Mouse (Mus musculus): Measurements from ENCODE around the gene Preb.

The Preb gene

GRCm38 (mm10) chr5:30921256-30922033 is 38.7 kb downstream of the Preb start, which contains the start of gene Khk:
Khk (plus strand) TSS chr5:30921431.
- DNase-seq (ENCODE audit: low spot score), result peak; percentile 98

- no peak for DNase-seq (ENCODE audit: low spot score)
Observed at GRCm38 (mm10) chr5:30920621-30921020, 39.5 kb downstream of the Preb start.

GRCm38 (mm10) chr5:30919831-30920614 is 40.1 kb downstream of the Preb start:
- DNase-seq (ENCODE audit: low spot score), result no peak

- no peak for DNase-seq (ENCODE audit: low spot score)
Observed at GRCm38 (mm10) chr5:30918691-30919090, 41.5 kb downstream of the Preb start.

GRCm38 (mm10) chr5:30917891-30918670 is 42.1 kb downstream of the Preb start:
- no peak for DNase-seq (ENCODE audit: low spot score)

GRCm38 (mm10) chr5:30917348-30917747 is 42.8 kb downstream of the Preb start:
- no peak for DNase-seq (ENCODE audit: low spot score)

GRCm38 (mm10) chr5:30916841-30917240 is 43.3 kb downstream of the Preb start:
- DNase-seq (ENCODE audit: low spot score), result no peak

GRCm38 (mm10) chr5:30915974-30916433 is 44.2 kb downstream of the Preb start:
- peak; percentile 84 for DNase-seq (ENCODE audit: low spot score)

- DNase-seq (ENCODE audit: low spot score), result no peak
Observed at GRCm38 (mm10) chr5:30915456-30915855, 44.7 kb downstream of the Preb start.

- no peak for DNase-seq (ENCODE audit: low spot score)
Observed at GRCm38 (mm10) chr5:30914849-30915248, 45.3 kb downstream of the Preb start.

- no peak for DNase-seq (ENCODE audit: low spot score)
Observed at GRCm38 (mm10) chr5:30914101-30914635, 46.0 kb downstream of the Preb start.

GRCm38 (mm10) chr5:30913060-30913841 is 46.9 kb downstream of the Preb start, which contains the start of gene Emilin1:
Emilin1 (plus strand) TSS chr5:30913402.
- peak; percentile 70 for DNase-seq (ENCODE audit: low spot score)

- DNase-seq (ENCODE audit: low spot score), result no peak
Observed at GRCm38 (mm10) chr5:30912156-30912555, 48.0 kb downstream of the Preb start.

- DNase-seq (ENCODE audit: low spot score), result no peak
Observed at GRCm38 (mm10) chr5:30910481-30910880, 49.7 kb downstream of the Preb start.

GRCm38 (mm10) chr5:30909863-30910262 is 50.3 kb downstream of the Preb start:
- no peak for DNase-seq (ENCODE audit: low spot score)

GRCm38 (mm10) chr5:30909300-30909659 is 50.9 kb downstream of the Preb start:
- no peak for DNase-seq (ENCODE audit: low spot score)

GRCm38 (mm10) chr5:30908426-30909299 is 51.5 kb downstream of the Preb start:
- no peak for DNase-seq (ENCODE audit: low spot score)

GRCm38 (mm10) chr5:30907413-30908059 is 52.6 kb downstream of the Preb start, which contains the start of gene Ost4:
Ost4 (minus strand) TSS chr5:30907788.
- DNase-seq (ENCODE audit: low spot score), result peak; percentile 98

- no peak for DNase-seq (ENCODE audit: low spot score)
Observed at GRCm38 (mm10) chr5:30901860-30902259, 58.3 kb downstream of the Preb start.
